Mouse (Mus musculus) erythroblast, embryonic 14.5 days (primary cell): Measurements from ENCODE around the gene Ubr4.

ENCODE experiments used
- GATA1 ChIP-seq: IDR thresholded peaks from 2 replicates; pipeline ENCODE4 v1.6.1; 2012; ENCODE audit warnings: low read length, inconsistent platforms, mixed read lengths
- TAL1 ChIP-seq: IDR thresholded peaks from 3 replicates; pipeline ENCODE4 v1.6.1; 2012; ENCODE audit warnings: low read length, inconsistent platforms, mixed read lengths

GRCm38 (mm10) chr4:139493227-139494025 is 141.0 kb downstream of the Ubr4 start:
- TF ChIP-seq GATA1 (no peak), TAL1 (no peak)
